In the genomic region with DNA sequence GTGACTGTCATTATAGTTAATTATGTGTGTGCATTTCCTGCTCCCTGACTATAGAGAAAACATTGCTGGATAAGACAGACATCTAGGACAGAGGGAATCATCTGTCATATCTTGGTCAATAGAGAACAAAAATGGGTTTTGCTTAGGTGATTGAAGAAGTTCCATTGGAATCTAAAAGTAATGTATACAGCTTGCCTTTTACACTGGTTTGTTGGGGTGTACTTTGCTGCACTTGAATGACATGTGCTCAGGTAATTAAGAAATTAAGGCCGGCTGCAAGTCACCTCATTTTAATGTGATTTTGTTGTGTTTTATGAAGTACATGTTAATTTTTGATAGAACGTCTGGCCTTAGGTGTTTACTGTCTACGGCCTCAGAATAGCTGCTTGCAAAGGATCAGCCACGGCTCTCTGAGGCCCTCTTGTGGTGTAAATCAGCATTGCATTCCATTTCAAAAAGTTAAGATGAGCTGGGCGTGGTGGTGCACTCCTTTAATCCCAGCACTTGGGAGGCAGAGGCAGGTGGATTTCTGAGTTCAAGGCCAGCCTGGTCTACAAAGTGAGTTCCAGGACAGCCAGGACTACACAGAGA, we compare ENCODE assay signal across 9 mouse cellular contexts. TPM values are rescaled to one million over a fixed set of nuclear protein-coding genes. Genes with fewer than 3 reads are reported as not detected.
DNase-seq lines count a peak whose midpoint lies in the region; ATAC-seq and TF ChIP-seq lines count a peak whose summit lies in the region.
"Had no signal": no experiment of that assay in that cellular context is flagged by ENCODE, and none has a peak within 500 bp of the region (broad histone marks: within the 10 kb centered on the region; RNA-seq: fewer than 3 reads in every experiment).

No protein-coding gene starts in this region.

- H3K9me3 ChIP-seq in kidney, embryonic 15.5 days (replicated peaks) = no peaks in the 10 kb centered on the region
- no peaks in the 10 kb centered on the region for H3K9me3 ChIP-seq in neural tube, embryonic 11.5 days (ENCODE audit: control insufficient read depth, low read length)
- H3K9me3 ChIP-seq in stomach, postnatal 0 days (ENCODE audit: control insufficient read depth, low read length) = no peaks in the 10 kb centered on the region

- no peak overlapping the region for H3K9ac ChIP-seq in kidney, embryonic 15.5 days
- no peak overlapping the region for H3K9ac ChIP-seq in liver, adult 2 months (ENCODE audit: low read depth, low read length)
- H3K9ac ChIP-seq in neural tube, embryonic 11.5 days (ENCODE audit: low read length) = no peak overlapping the region
- H3K9ac ChIP-seq in stomach, postnatal 0 days (ENCODE audit: low read length) = no peak overlapping the region

- ATAC-seq in granulocyte monocyte progenitor cell, adult 5-6 weeks (replicated peaks; ENCODE audit: poor library complexity, severe bottlenecking) = peak; percentile 97
- peak; percentile 29; the same call in 1 of the 2 replicates for ATAC-seq in kidney, embryonic 15.5 days (replicated peaks; ENCODE audit: low FRiP score)
- ATAC-seq in neural tube, embryonic 11.5 days (ENCODE audit: insufficient read depth, low FRiP score, low TSS enrichment) = peak; percentile 31; the same call in 1 of the 2 replicates
- peak; percentile 68 for ATAC-seq in stomach, postnatal 0 days (ENCODE audit: low FRiP score, low TSS enrichment)

- no peak for TF ChIP-seq POLR2A in liver, adult 2 months (IDR thresholded peaks at IDR 0.05; ENCODE audit: extremely low read depth, insufficient read depth, low read length)

- no peaks in the 10 kb centered on the region for H3K79me3 ChIP-seq in C2C12 (ENCODE audit: low read depth)

- no peak overlapping the region for H3K4me3 ChIP-seq in C2C12 (ENCODE audit: insufficient read depth, poor library complexity, severe bottlenecking)
- no peak overlapping the region for H3K4me3 ChIP-seq in kidney, embryonic 15.5 days (replicated peaks)
- no peak overlapping the region for H3K4me3 ChIP-seq in liver, adult 2 months (ENCODE audit: insufficient read depth, low read depth, low read length)
- H3K4me3 ChIP-seq in neural tube, embryonic 11.5 days (ENCODE audit: low read depth, low read length) = no peak overlapping the region
- no peak overlapping the region for H3K4me3 ChIP-seq in stomach, postnatal 0 days (ENCODE audit: low read depth, low read length)
- H3K4me3 ChIP-seq: erythroblast, embryonic 14.5 days had no signal

- H3K4me2 ChIP-seq in kidney, embryonic 15.5 days = no peak overlapping the region
- no peak overlapping the region for H3K4me2 ChIP-seq in neural tube, embryonic 11.5 days (ENCODE audit: low read depth)
- no peak overlapping the region for H3K4me2 ChIP-seq in stomach, postnatal 0 days (replicated peaks; ENCODE audit: low read depth)

- TF ChIP-seq EP300 in stomach, postnatal 0 days (optimal IDR thresholded peaks at IDR 0.05) = no peak

- peak; percentile 85 for DNase-seq in adrenal gland, postnatal 10 days
- DNase-seq in embryo, embryonic 11.5 days (ENCODE audit: low read depth, low spot score) = peak; percentile 54
- DNase-seq in liver, adult 2 months (ENCODE audit: extremely low read depth, low read depth, low spot score) = peak; percentile 52
- DNase-seq in neural tube, embryonic 11.5 days (ENCODE audit: low spot score) = peak; percentile 48
- DNase-seq in stomach, postnatal 0 days (ENCODE audit: low spot score) = peak; percentile 76

- 16% methylated on average over 5 of the region's 5 CpGs for WGBS in kidney, embryonic 15.5 days
- WGBS in liver, adult 2 months = 9% methylated on average over 5 of the region's 5 CpGs
- WGBS in neural tube, embryonic 11.5 days = 19% methylated on average over 5 of the region's 5 CpGs
- WGBS in stomach, postnatal 0 days = 20% methylated on average over 5 of the region's 5 CpGs

- H3K79me2 ChIP-seq in C2C12 (ENCODE audit: control insufficient read depth, insufficient read depth) = no peaks in the 10 kb centered on the region
- H3K79me2 ChIP-seq in liver, adult 2 months (ENCODE audit: control insufficient read depth, insufficient read depth, low read length) = no peaks in the 10 kb centered on the region

- peaks cover 7% of the 10 kb centered on the region for H3K36me3 ChIP-seq in C2C12 (ENCODE audit: control insufficient read depth, insufficient read depth)
- H3K36me3 ChIP-seq in kidney, embryonic 15.5 days = peaks cover 64% of the 10 kb centered on the region
- peaks cover 48% of the 10 kb centered on the region for H3K36me3 ChIP-seq in liver, adult 2 months (ENCODE audit: control insufficient read depth, insufficient read depth, low read length)
- H3K36me3 ChIP-seq in neural tube, embryonic 11.5 days (ENCODE audit: control insufficient read depth, insufficient read depth, low read length) = no peaks in the 10 kb centered on the region
- peaks cover 9% of the 10 kb centered on the region for H3K36me3 ChIP-seq in stomach, postnatal 0 days (ENCODE audit: control insufficient read depth, insufficient read depth, low read length)

- TF ChIP-seq CTCF in C2C12 (IDR thresholded peaks at IDR 0.05; ENCODE audit: control insufficient read depth, insufficient read depth, insufficient read length) = peak; percentile 40
- TF ChIP-seq CTCF in liver, adult 2 months (IDR thresholded peaks at IDR 0.05; ENCODE audit: low read depth, low read length) = peak; percentile 75
- TF ChIP-seq CTCF in stomach, postnatal 0 days (IDR thresholded peaks at IDR 0.05; ENCODE audit: low read depth) = peak; percentile 94

- H3K4me1 ChIP-seq in kidney, embryonic 15.5 days = no peaks in the 10 kb centered on the region
- no peaks in the 10 kb centered on the region for H3K4me1 ChIP-seq in liver, adult 2 months (ENCODE audit: control insufficient read depth, insufficient read depth, low read length)
- H3K4me1 ChIP-seq in neural tube, embryonic 11.5 days (ENCODE audit: control insufficient read depth, insufficient read depth, low read length) = no peaks in the 10 kb centered on the region
- no peaks in the 10 kb centered on the region for H3K4me1 ChIP-seq in stomach, postnatal 0 days (replicated peaks; ENCODE audit: control insufficient read depth, insufficient read depth)

- H3K27me3 ChIP-seq in C2C12 (ENCODE audit: control insufficient read depth, insufficient read depth, insufficient read length) = no peaks in the 10 kb centered on the region
- no peaks in the 10 kb centered on the region for H3K27me3 ChIP-seq in kidney, embryonic 15.5 days
- no peaks in the 10 kb centered on the region for H3K27me3 ChIP-seq in liver, adult 2 months (ENCODE audit: control insufficient read depth, insufficient read depth, low read length)
- H3K27me3 ChIP-seq in neural tube, embryonic 11.5 days (ENCODE audit: control insufficient read depth, insufficient read depth, low read length) = no peaks in the 10 kb centered on the region
- no peaks in the 10 kb centered on the region for H3K27me3 ChIP-seq in stomach, postnatal 0 days (ENCODE audit: control insufficient read depth, insufficient read depth, low read length)

- no peak overlapping the region for H3ac ChIP-seq in C2C12 (ENCODE audit: control insufficient read depth, insufficient read length, low read depth)

- no peak overlapping the region for H3K27ac ChIP-seq in kidney, embryonic 15.5 days
- no peak overlapping the region for H3K27ac ChIP-seq in liver, adult 2 months (replicated peaks; ENCODE audit: insufficient read depth, low read depth, low read length)
- H3K27ac ChIP-seq in neural tube, embryonic 11.5 days (ENCODE audit: low read depth, low read length) = no peak overlapping the region
- H3K27ac ChIP-seq in stomach, postnatal 0 days (replicated peaks) = no peak overlapping the region

TF ChIP-seq in C2C12, 6 proteins besides CTCF, POLR2A, EP300 and RAD21:
- no peak for TF ChIP-seq FOSL1 (IDR thresholded peaks at IDR 0.05; ENCODE audit: insufficient read depth, low read length, poor library complexity, severe bottlenecking)
- TF ChIP-seq MYOD1 (IDR thresholded peaks at IDR 0.05; ENCODE audit: control insufficient read depth, insufficient read length, low read depth) = no peak
- no peak for TF ChIP-seq CEBPB (IDR thresholded peaks at IDR 0.05; ENCODE audit: low read depth)
- TF ChIP-seq MAX (IDR thresholded peaks at IDR 0.05) = no peak
- no peak for TF ChIP-seq USF1 (IDR thresholded peaks at IDR 0.05; ENCODE audit: low read depth)

RNA-seq across cellular contexts. Expression of a gene that starts 36.5 kb away (rescaled TPM):
- polyA plus RNA-seq in C2C12 (2012; fragmentation: generic; extraction: Trizol) = 4.2 TPM
- 10 to 100 TPM; 17.2 to 21.7 TPM for total RNA-seq in adrenal gland, postnatal 10 days (2021)
- 13.1 and 13.6 TPM in 2 replicates for total RNA-seq in granulocyte monocyte progenitor cell, adult 5-6 weeks (2014; fragmentation: Nextera tagmentation)
- 21.2 and 24.4 TPM in 2 replicates for total RNA-seq in granulocyte monocyte progenitor cell, adult 5-6 weeks (2017)
- polyA plus RNA-seq in kidney, embryonic 15.5 days (2015; fragmentation: Nextera tagmentation; extraction: Ambion mirVana) = 11.2 and 12.5 TPM in 2 replicates
- total RNA-seq in liver, adult 2 months (2014; rRNA removed) = 7.9 and 9.9 TPM in 2 replicates
- 5.2 and 7.1 TPM in 2 replicates for polyA plus RNA-seq in liver, adult 2 months (2012; rRNA removed)
- 10.7 and 10.9 TPM in 2 replicates for polyA plus RNA-seq in neural tube, embryonic 11.5 days (2014; fragmentation: Nextera tagmentation; extraction: Ambion mirVana)
- polyA plus RNA-seq in stomach, postnatal 0 days (2015; fragmentation: Nextera tagmentation; extraction: Ambion mirVana) = 6.7 and 7.6 TPM in 2 replicates

RNA-seq across cellular contexts. Expression of a gene that starts 37.9 kb away (rescaled TPM):
- polyA plus RNA-seq in C2C12 (2012; fragmentation: generic; extraction: Trizol) = not detected
- total RNA-seq in adrenal gland, postnatal 10 days (2021) = not detected
- not detected in 2 replicates for total RNA-seq in granulocyte monocyte progenitor cell, adult 5-6 weeks (2014; fragmentation: Nextera tagmentation)
- not detected in 2 replicates for total RNA-seq in granulocyte monocyte progenitor cell, adult 5-6 weeks (2017)
- polyA plus RNA-seq in kidney, embryonic 15.5 days (2015; fragmentation: Nextera tagmentation; extraction: Ambion mirVana) = not detected in 2 replicates
- not detected in 2 replicates for total RNA-seq in liver, adult 2 months (2014; rRNA removed)
- polyA plus RNA-seq in liver, adult 2 months (2012; rRNA removed) = not detected in 2 replicates
- polyA plus RNA-seq in neural tube, embryonic 11.5 days (2014; fragmentation: Nextera tagmentation; extraction: Ambion mirVana) = not detected in 2 replicates
- not detected in 2 replicates for polyA plus RNA-seq in stomach, postnatal 0 days (2015; fragmentation: Nextera tagmentation; extraction: Ambion mirVana)
- polyA plus RNA-seq: erythroblast, embryonic 14.5 days had no signal

Comparison
In these comparisons a context has a peak if more than half of its experiments do, and no peak if none do; other contexts are left out.
1. CTCF ChIP-seq: peak in every context shown above with its lines; median percentile 94 in stomach, postnatal 0 days; 75 in liver, adult 2 months; 40 in C2C12.
2. ATAC-seq: peak in every context shown above with its lines; median percentile 97 in granulocyte monocyte progenitor cell, adult 5-6 weeks; 68 in stomach, postnatal 0 days; 31 in neural tube, embryonic 11.5 days; 29 in kidney, embryonic 15.5 days.